8 mouse cellular contexts compared by ENCODE assay signal in genomic region chr11:30649001-30649637, GRCm38 (mm10). TPM values are rescaled to one million over a fixed set of nuclear protein-coding genes. Genes with fewer than 3 reads are reported as not detected.
DNase-seq lines count a peak whose midpoint lies in the region; ATAC-seq and TF ChIP-seq lines count a peak whose summit lies in the region.

Acyp2 (minus strand) TSS chr11:30649587.

- H3K9me3 ChIP-seq in hindbrain, embryonic 10.5 days, result no peaks in the 10 kb centered on the region
- no peaks in the 10 kb centered on the region for H3K9me3 ChIP-seq in lung, embryonic 15.5 days

- H3K27me3 ChIP-seq in hindbrain, embryonic 10.5 days (ENCODE audit: insufficient read depth, poor library complexity, severe bottlenecking), result no peaks in the 10 kb centered on the region
- H3K27me3 ChIP-seq in lung, embryonic 15.5 days, result no peaks in the 10 kb centered on the region

- H3K4me3 ChIP-seq in hindbrain, embryonic 10.5 days, result peak within 1 kb of the TSS; percentile 72
- peak within 1 kb of the TSS; percentile 78 for H3K4me3 ChIP-seq in lung, embryonic 15.5 days
- H3K4me3 ChIP-seq in olfactory bulb, adult 2 months (ENCODE audit: insufficient read depth, low read depth, low read length), result peak within 1 kb of the TSS; percentile 55

- WGBS in hindbrain, embryonic 10.5 days, result under 1% methylated on average over 40 of the region's 40 CpGs
- under 1% methylated on average over 40 of the region's 40 CpGs for WGBS in lung, embryonic 15.5 days
- WGBS in olfactory bulb, adult 2 months, result under 1% methylated on average over 40 of the region's 40 CpGs

- H3K4me2 ChIP-seq in lung, embryonic 15.5 days, result peak within 1 kb of the TSS; percentile 62

- no peaks in the 10 kb centered on the region for H3K36me3 ChIP-seq in hindbrain, embryonic 10.5 days
- H3K36me3 ChIP-seq in lung, embryonic 15.5 days, result no peaks in the 10 kb centered on the region

- peak; percentile 33; the same call in 1 of the 2 replicates for TF ChIP-seq CTCF in olfactory bulb, adult 2 months (IDR thresholded peaks at IDR 0.05; ENCODE audit: insufficient read depth, low read depth, low read length)

- DNase-seq in Muller cell, postnatal 12 days (ENCODE audit: inconsistent ontology term), result peak; percentile 91
- peak; percentile 88 for DNase-seq in cerebellum, adult 9-11 months
- peak; percentile 63 to 85 for DNase-seq in frontal cortex, adult 2 months (ENCODE audit: extremely low spot score in 1 of 2, low spot score in 1 of 2)
- peak; percentile 88 for DNase-seq in hindbrain, embryonic 10.5 days (ENCODE audit: low spot score)
- peak; percentile 78 for DNase-seq in layer of hippocampus, adult 9-10 months (ENCODE audit: low spot score)
- DNase-seq in thymus, adult 18-20 months, result peak; percentile 77 to 79

- TF ChIP-seq POLR2A in olfactory bulb, adult 2 months (IDR thresholded peaks at IDR 0.05; ENCODE audit: insufficient read depth, low read depth, low read length), result peak; percentile 73

- peaks cover 5% of the 10 kb centered on the region; the same call in 1 of the 2 replicates for H3K4me1 ChIP-seq in hindbrain, embryonic 10.5 days (replicated peaks)
- H3K4me1 ChIP-seq in lung, embryonic 15.5 days, result no peaks in the 10 kb centered on the region
- no peaks in the 10 kb centered on the region for H3K4me1 ChIP-seq in olfactory bulb, adult 2 months (ENCODE audit: control insufficient read depth, insufficient read depth, low read length)

- peak within 1 kb of the TSS; percentile 97 for H3K27ac ChIP-seq in hindbrain, embryonic 10.5 days
- H3K27ac ChIP-seq in lung, embryonic 15.5 days, result peak within 1 kb of the TSS; percentile 91
- H3K27ac ChIP-seq in olfactory bulb, adult 2 months (ENCODE audit: insufficient read depth, low read depth, low read length), result peak within 1 kb of the TSS; percentile 87

- ATAC-seq in lung, embryonic 15.5 days (ENCODE audit: borderline replicate concordance, extremely low read depth, low FRiP score, low TSS enrichment), result peak; percentile 99

- H3K9ac ChIP-seq in lung, embryonic 15.5 days, result peak within 1 kb of the TSS; percentile 73

RNA-seq across cellular contexts. Expression of gene Acyp2, which starts in this region (rescaled TPM):
- 41.8 and 54.5 TPM in 2 replicates for polyA plus RNA-seq in frontal cortex, adult 2 months (2012; rRNA removed)
- polyA plus RNA-seq in hindbrain, embryonic 10.5 days (2016; fragmentation: Nextera tagmentation; extraction: Ambion mirVana), result 6.8 and 9.1 TPM in 2 replicates
- 30.6 and 30.7 TPM in 2 replicates for polyA plus RNA-seq in lung, embryonic 15.5 days (2015; fragmentation: Nextera tagmentation; extraction: Ambion mirVana)
- polyA plus RNA-seq in olfactory bulb, adult 2 months (2012; ENCODE audit: insufficient read depth, insufficient read length, low replicate concordance, missing spikeins), result not detected in 2 replicates

Comparison
In these comparisons a context has a peak if more than half of its experiments do, and no peak if none do; other contexts are left out.
1. Peak in every context shown above with its lines: DNase-seq, ATAC-seq, H3K4me3 ChIP-seq and H3K27ac ChIP-seq.